Mouse (Mus musculus) neural tube, embryonic 10.5 days (tissue): Measurements from ENCODE around the gene Nxnl2.

Source experiments
- DNase-seq: peaks from one replicate; pipeline ENCODE4 v3.0.0-alpha.2; 2017; ENCODE audit warnings: low spot score; ENCODE audit errors: extremely low spot score

The Nxnl2 gene

GRCm38 (mm10) chr13:51170691-51171680 is at the start of gene Nxnl2:
Nxnl2 (plus strand) TSS chr13:51171022.
- DNase-seq = peak; percentile 53

- no peak for DNase-seq
Measured at GRCm38 (mm10) chr13:51121966-51122365, 48.9 kb upstream of the Nxnl2 start.

GRCm38 (mm10) chr13:51122771-51123170 is 48.1 kb upstream of the Nxnl2 start:
- no peak for DNase-seq

- DNase-seq = no peak
Measured at GRCm38 (mm10) chr13:51125357-51125756, 45.5 kb upstream of the Nxnl2 start.

GRCm38 (mm10) chr13:51127906-51128305 is 42.9 kb upstream of the Nxnl2 start:
- no peak for DNase-seq

- no peak for DNase-seq
Measured at GRCm38 (mm10) chr13:51128417-51128816, 42.4 kb upstream of the Nxnl2 start.

- no peak for DNase-seq
Measured at GRCm38 (mm10) chr13:51131179-51131578, 39.6 kb upstream of the Nxnl2 start.

- DNase-seq = no peak
Measured at GRCm38 (mm10) chr13:51136315-51136714, 34.5 kb upstream of the Nxnl2 start.

- DNase-seq = no peak
Measured at GRCm38 (mm10) chr13:51136996-51137701, 33.7 kb upstream of the Nxnl2 start.

GRCm38 (mm10) chr13:51137702-51138031 is 33.2 kb upstream of the Nxnl2 start:
- no peak for DNase-seq

- no peak for DNase-seq
Measured at GRCm38 (mm10) chr13:51147106-51147505, 23.7 kb upstream of the Nxnl2 start.

- no peak for DNase-seq
Measured at GRCm38 (mm10) chr13:51152966-51153669, 17.7 kb upstream of the Nxnl2 start.

GRCm38 (mm10) chr13:51153670-51154030 is 17.2 kb upstream of the Nxnl2 start:
- DNase-seq = no peak

- DNase-seq = no peak
Measured at GRCm38 (mm10) chr13:51155178-51156013, 15.4 kb upstream of the Nxnl2 start.

- no peak for DNase-seq
Measured at GRCm38 (mm10) chr13:51156014-51156386, 14.8 kb upstream of the Nxnl2 start.

GRCm38 (mm10) chr13:51157291-51157690 is 13.5 kb upstream of the Nxnl2 start:
- DNase-seq = no peak

GRCm38 (mm10) chr13:51161672-51162071 is 9.2 kb upstream of the Nxnl2 start:
- no peak for DNase-seq

GRCm38 (mm10) chr13:51162246-51162645 is 8.6 kb upstream of the Nxnl2 start:
- DNase-seq = no peak

GRCm38 (mm10) chr13:51166711-51167110 is 4.1 kb upstream of the Nxnl2 start:
- no peak for DNase-seq

- no peak for DNase-seq
Measured at GRCm38 (mm10) chr13:51170215-51170614, 607 bp upstream of the Nxnl2 start.

- no peak for DNase-seq
Measured at GRCm38 (mm10) chr13:51172601-51173000, 1.8 kb downstream of the Nxnl2 start.
